ENCODE assay signal across 8 mouse cellular contexts in the genomic region with DNA sequence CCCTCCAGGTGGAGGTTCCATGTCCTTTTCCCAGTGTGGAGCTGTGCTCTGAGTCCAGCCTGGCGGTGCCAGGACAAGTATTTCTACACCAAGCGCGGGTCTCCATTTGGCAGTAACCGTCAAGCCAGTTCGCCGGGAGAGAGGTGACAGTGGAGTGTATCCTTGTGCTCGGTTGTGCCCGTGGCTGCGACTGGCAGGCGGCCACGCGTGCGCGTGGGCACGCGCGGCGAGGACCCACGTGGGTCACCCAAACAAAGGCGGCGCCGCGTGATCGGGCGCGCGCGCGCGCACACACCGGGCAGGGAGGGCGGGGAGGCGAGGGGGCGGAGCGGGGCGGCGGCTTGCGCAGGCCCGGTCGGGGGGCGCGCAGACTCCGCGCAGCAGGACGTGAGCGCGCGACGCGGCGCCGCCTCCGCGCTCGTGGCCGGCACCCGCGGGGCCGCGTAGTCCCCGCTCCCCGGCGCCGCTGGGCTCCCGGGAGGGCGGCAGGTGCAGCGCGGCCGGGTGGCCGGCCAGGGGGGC. TPM values are rescaled to one million over a fixed set of nuclear protein-coding genes. Genes with fewer than 3 reads are reported as not detected.
DNase-seq lines count a peak whose midpoint lies in the region; ATAC-seq and TF ChIP-seq lines count a peak whose summit lies in the region.

No protein-coding gene starts in this region.

- DNase-seq in 416B (ENCODE audit: low read depth), result peak; percentile 62
- DNase-seq in heart, adult 8-10 months (ENCODE audit: low spot score), result peak; percentile 62
- DNase-seq in kidney, adult 9 months, result peak; percentile 82
- peak; percentile 79 for DNase-seq in limb, embryonic 14.5 days (ENCODE audit: low spot score)
- DNase-seq in spleen, postnatal 14 days (ENCODE audit: low spot score in 2 of 2), result peak; percentile 60 to 76

- peak; percentile 29; the same call in 1 of the 2 replicates for TF ChIP-seq POLR2A in bone marrow, adult 2 months (IDR thresholded peaks at IDR 0.05; ENCODE audit: borderline replicate concordance, control insufficient read depth, low read depth, low read length)
- TF ChIP-seq POLR2A in limb, embryonic 14.5 days (IDR thresholded peaks at IDR 0.05; ENCODE audit: borderline replicate concordance, extremely low read depth, insufficient read depth, insufficient read length), result 0 out of 2 replicates have a peak, but pooled peaks have one; percentile 64

- peak overlapping the region; percentile 90 for H3K4me3 ChIP-seq in bone marrow, adult 2 months (replicated peaks; ENCODE audit: control insufficient read depth, low read depth, low read length)
- peak overlapping the region; percentile 79 for H3K4me3 ChIP-seq in embryonic facial prominence, embryonic 15.5 days (replicated peaks)
- peak overlapping the region; percentile 88 for H3K4me3 ChIP-seq in limb, embryonic 14.5 days (replicated peaks; ENCODE audit: low read length)
- H3K4me3 ChIP-seq in midbrain, embryonic 16.5 days (ENCODE audit: low read depth, low read length), result peak overlapping the region; percentile 71

- WGBS in bone marrow, adult 2 months, result 5% methylated on average over 70 of the region's 70 CpGs
- WGBS in embryonic facial prominence, embryonic 15.5 days, result under 1% methylated on average over 70 of the region's 70 CpGs
- WGBS in limb, embryonic 14.5 days, result 0% methylated on average over 44 of the region's 70 CpGs
- WGBS in midbrain, embryonic 16.5 days, result under 1% methylated on average over 65 of the region's 70 CpGs

- no peaks in the 10 kb centered on the region for H3K36me3 ChIP-seq in embryonic facial prominence, embryonic 15.5 days
- H3K36me3 ChIP-seq in limb, embryonic 14.5 days (ENCODE audit: control insufficient read depth, insufficient read depth, low read length), result no peaks in the 10 kb centered on the region
- H3K36me3 ChIP-seq in midbrain, embryonic 16.5 days (ENCODE audit: control insufficient read depth, insufficient read depth, low read length), result no peaks in the 10 kb centered on the region

- peaks cover 12% of the 10 kb centered on the region for H3K4me1 ChIP-seq in bone marrow, adult 2 months (ENCODE audit: control insufficient read depth, insufficient read depth, low read length)
- H3K4me1 ChIP-seq in embryonic facial prominence, embryonic 15.5 days, result peaks cover 43% of the 10 kb centered on the region
- H3K4me1 ChIP-seq in limb, embryonic 14.5 days (ENCODE audit: control insufficient read depth, insufficient read depth, low read length), result peaks cover 27% of the 10 kb centered on the region
- H3K4me1 ChIP-seq in midbrain, embryonic 16.5 days (ENCODE audit: control insufficient read depth, insufficient read depth, low read length), result peaks cover 38% of the 10 kb centered on the region

- no peaks in the 10 kb centered on the region for H3K9me3 ChIP-seq in embryonic facial prominence, embryonic 15.5 days (replicated peaks)
- no peaks in the 10 kb centered on the region for H3K9me3 ChIP-seq in limb, embryonic 14.5 days (ENCODE audit: control insufficient read depth, low read length)
- H3K9me3 ChIP-seq in midbrain, embryonic 16.5 days (replicated peaks; ENCODE audit: control insufficient read depth, low read length, poor library complexity, severe bottlenecking), result no peaks in the 10 kb centered on the region

- H3K27ac ChIP-seq in bone marrow, adult 2 months (ENCODE audit: control insufficient read depth, insufficient read depth, low read depth, low read length, poor library complexity), result peak overlapping the region; percentile 87
- peak overlapping the region; percentile 73 for H3K27ac ChIP-seq in embryonic facial prominence, embryonic 15.5 days (replicated peaks)
- H3K27ac ChIP-seq in limb, embryonic 14.5 days (replicated peaks; ENCODE audit: low read depth, low read length), result peak overlapping the region; percentile 65
- peak overlapping the region; percentile 94 for H3K27ac ChIP-seq in midbrain, embryonic 16.5 days (ENCODE audit: low read length)

- peak overlapping the region; percentile 82 for H3K9ac ChIP-seq in embryonic facial prominence, embryonic 15.5 days
- peak overlapping the region; percentile 94 for H3K9ac ChIP-seq in limb, embryonic 14.5 days (ENCODE audit: low read depth, low read length, severe bottlenecking)
- H3K9ac ChIP-seq in midbrain, embryonic 16.5 days (ENCODE audit: low read depth, low read length), result peak overlapping the region; percentile 98

- peak; percentile 81 for ATAC-seq in embryonic facial prominence, embryonic 15.5 days (ENCODE audit: insufficient number of reproducible peaks, low FRiP score, low TSS enrichment, low read depth)
- peak; percentile 83 for ATAC-seq in limb, embryonic 14.5 days (ENCODE audit: low FRiP score, low read depth)
- peak; percentile 63 for ATAC-seq in midbrain, embryonic 16.5 days

- peak overlapping the region; percentile 80 for H3K4me2 ChIP-seq in embryonic facial prominence, embryonic 15.5 days (replicated peaks)
- H3K4me2 ChIP-seq in limb, embryonic 14.5 days (replicated peaks; ENCODE audit: low read depth, low read length, severe bottlenecking), result peak overlapping the region; percentile 82
- H3K4me2 ChIP-seq in midbrain, embryonic 16.5 days (ENCODE audit: low read length), result peak overlapping the region; percentile 80

- no peaks in the 10 kb centered on the region for H3K27me3 ChIP-seq in embryonic facial prominence, embryonic 15.5 days
- H3K27me3 ChIP-seq in limb, embryonic 14.5 days (ENCODE audit: control insufficient read depth, insufficient read depth, low read length), result no peaks in the 10 kb centered on the region
- H3K27me3 ChIP-seq in midbrain, embryonic 16.5 days (ENCODE audit: control insufficient read depth, insufficient read depth, low read depth, low read length), result no peaks in the 10 kb centered on the region

- TF ChIP-seq CTCF in bone marrow, adult 2 months (IDR thresholded peaks at IDR 0.05; ENCODE audit: control insufficient read depth, insufficient read depth, low read length), result no peak

RNA-seq across cellular contexts. Expression of gene Gramd4, which starts 1.0 kb away (rescaled TPM):
- 14.1 and 20.7 TPM in 2 replicates for polyA plus RNA-seq in bone marrow, adult 2 months (2011; ENCODE audit: insufficient read depth, insufficient read length, low replicate concordance, missing spikeins)
- 17.8 and 18.9 TPM in 2 replicates for polyA plus RNA-seq in embryonic facial prominence, embryonic 15.5 days (2015; fragmentation: Nextera tagmentation; extraction: Ambion mirVana)
- 10 to 100 TPM; 26.1 to 31.8 (median 27.3) TPM for total RNA-seq in heart, adult 8-10 months (2022)
- polyA plus RNA-seq in limb, embryonic 14.5 days (2012; rRNA removed), result 23.5 and 26.4 TPM in 2 replicates
- 12.3 and 15.4 TPM in 2 replicates for polyA plus RNA-seq in limb, embryonic 14.5 days (2014; fragmentation: Nextera tagmentation; extraction: Ambion mirVana)
- 36.0 and 36.7 TPM in 2 replicates for polyA plus RNA-seq in midbrain, embryonic 16.5 days (2015; fragmentation: Nextera tagmentation; extraction: Ambion mirVana)

RNA-seq across cellular contexts. Expression of gene Celsr1, which starts 24.9 kb away (rescaled TPM):
- 1.3 and 4.2 TPM in 2 replicates for polyA plus RNA-seq in bone marrow, adult 2 months (2011; ENCODE audit: insufficient read depth, insufficient read length, low replicate concordance, missing spikeins)
- 4.2 and 5.1 TPM in 2 replicates for polyA plus RNA-seq in embryonic facial prominence, embryonic 15.5 days (2015; fragmentation: Nextera tagmentation; extraction: Ambion mirVana)
- total RNA-seq in heart, adult 8-10 months (2022), result 1 to 10 TPM; 3.2 to 7.3 (median 4.5) TPM
- polyA plus RNA-seq in limb, embryonic 14.5 days (2012; rRNA removed), result 11.8 and 13.1 TPM in 2 replicates
- polyA plus RNA-seq in limb, embryonic 14.5 days (2014; fragmentation: Nextera tagmentation; extraction: Ambion mirVana), result 6.5 TPM in 2 replicates
- 1.1 and 1.3 TPM in 2 replicates for polyA plus RNA-seq in midbrain, embryonic 16.5 days (2015; fragmentation: Nextera tagmentation; extraction: Ambion mirVana)

Comparison
In these comparisons a context has a peak if more than half of its experiments do, and no peak if none do; other contexts are left out.
1. Peak in every context shown above with its lines: DNase-seq, ATAC-seq, H3K4me3 ChIP-seq and H3K27ac ChIP-seq.